Mouse (Mus musculus): ENCODE measurements around the gene Wwc2. TPM values are rescaled to one million over a fixed set of nuclear protein-coding genes. Genes with fewer than 3 reads are reported as not detected.

Gene Wwc2
- total RNA-seq, 2 experiments from 2014 or later, result 23.0 to 24.4 TPM

- DNase-seq, result no peak
Observed at GRCm38 (mm10) chr8:47791986-47792385, 198.7 kb downstream of the Wwc2 start.

- DNase-seq, result peak; percentile 66
Observed at GRCm38 (mm10) chr8:47787705-47788104, 203.0 kb downstream of the Wwc2 start.

GRCm38 (mm10) chr8:47786323-47786722 lies 204.4 kb downstream of the Wwc2 start:
- no peak for DNase-seq

GRCm38 (mm10) chr8:47784436-47784835 lies 206.3 kb downstream of the Wwc2 start:
- no peak for DNase-seq

GRCm38 (mm10) chr8:47783944-47784343 lies 206.8 kb downstream of the Wwc2 start:
- DNase-seq, result no peak

GRCm38 (mm10) chr8:47783544-47783943 lies 207.2 kb downstream of the Wwc2 start:
- no peak for DNase-seq

GRCm38 (mm10) chr8:47781881-47782280 lies 208.8 kb downstream of the Wwc2 start:
- no peak for DNase-seq

- DNase-seq, result no peak
Observed at GRCm38 (mm10) chr8:47779589-47779988, 211.1 kb downstream of the Wwc2 start.

GRCm38 (mm10) chr8:47777415-47777814 lies 213.3 kb downstream of the Wwc2 start:
- no peak for DNase-seq

Other genes starting within 250 kb of the Wwc2 start
- not detected for gene Cldn24, start 168.8 kb downstream of the Wwc2 start, total RNA-seq (2021)
- gene Cldn22, start 166.4 kb downstream of the Wwc2 start, total RNA-seq (2021), result under 1 TPM; 0.39 to 0.54 TPM
- gene Dctd, start 108.2 kb upstream of the Wwc2 start, total RNA-seq (2021), result 10 to 100 TPM in 1 of 2 experiments, 1 to 10 TPM in 1; 7.3 to 12.3 TPM

All from adrenal gland, postnatal 10 days (tissue).